Mouse (Mus musculus) C2C12 (cell line): ENCODE measurements at regions not wholly inside any gene's neighbourhood (a gene's known extent, or its start where the extent isn't known, plus 50 kb on each side); places are given as distances from the start of the nearest gene placed in this dataset.

Experiments
- CTCF ChIP-seq: IDR thresholded peaks from one replicate; pipeline ENCODE4 v1.5.1; 2011; ENCODE audit not compliant: control insufficient read depth, insufficient read depth, insufficient read length
- FOSL1 ChIP-seq: IDR thresholded peaks from one replicate; pipeline ENCODE4 v1.8.0; 2011; ENCODE audit warnings: mild to moderate bottlenecking, low read length; ENCODE audit not compliant: poor library complexity, insufficient read depth, severe bottlenecking
- MYOD1 ChIP-seq: IDR thresholded peaks from one replicate; pipeline ENCODE4 v1.6.1; 2011; ENCODE audit warnings: low read depth; ENCODE audit not compliant: control insufficient read depth, insufficient read length
- MYOG ChIP-seq: IDR thresholded peaks from one replicate; pipeline ENCODE4 v1.6.1; 2011; ENCODE audit not compliant: control insufficient read depth, insufficient read length; ENCODE audit errors: extremely low read depth

GRCm38 (mm10) chr3:156253172-156253934, 308.2 kb upstream of the Negr1 start:
- TF ChIP-seq CTCF (no peak), FOSL1 (no peak), MYOG (no peak), MYOD1 (no peak)
